Mouse (Mus musculus) adrenal gland, adult 8-10 months (tissue): ENCODE measurements around the gene Pjvk. TPM values are rescaled to one million over a fixed set of nuclear protein-coding genes. Genes with fewer than 3 reads are reported as not detected.
"Not testable (repeated sequence)": the region's sequence is repeated elsewhere in the genome, so short reads cannot be mapped to it uniquely, and the experiment has no call there.

Source experiments
- DNase-seq: peaks from one replicate; pipeline ENCODE4 v3.0.0; 2022
- total RNA-seq, 4 experiments: library from RNA; stranded (reverse); gene quantifications; 2 replicates each; pipeline ENCODE4 v1.2.4; 2022

Pjvk gene
- not detected for total RNA-seq

DNA sequence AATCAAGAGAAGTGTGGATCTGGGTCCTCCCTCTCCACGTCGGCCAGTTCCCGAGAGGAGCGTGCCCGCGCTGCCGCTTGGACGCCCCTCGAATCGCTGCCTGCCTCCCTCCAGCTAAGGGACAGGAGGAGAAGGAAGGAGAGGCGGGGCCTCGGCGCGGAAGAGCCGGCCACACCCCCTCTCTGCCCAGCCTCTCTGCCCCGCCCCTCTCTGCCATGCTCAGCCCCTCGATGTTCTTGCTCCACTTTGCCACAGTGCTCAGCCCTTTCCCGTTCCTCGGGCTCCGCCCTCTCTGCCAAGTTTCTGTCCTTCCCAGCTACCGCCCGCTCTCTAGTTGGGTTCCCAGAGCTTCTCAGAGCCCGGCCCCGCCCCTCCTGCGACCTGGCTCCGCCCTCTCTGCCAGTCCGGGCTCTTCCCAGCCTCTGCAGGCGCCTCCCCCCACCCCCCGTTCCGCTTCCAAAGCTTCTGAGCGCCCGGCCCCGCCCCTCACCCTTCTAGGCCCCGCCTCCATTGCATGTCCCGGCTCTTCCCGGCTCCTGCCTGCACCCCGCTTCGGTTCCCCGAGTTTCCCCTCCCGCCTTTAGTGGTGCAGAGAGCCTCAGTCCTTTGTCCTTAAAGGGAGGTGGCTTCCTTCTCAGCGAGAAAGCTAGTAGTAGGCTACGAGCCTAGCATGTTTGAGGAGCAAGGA lies at the start of gene Pjvk, which contains the start of gene Prkra:
Gene Pjvk (plus strand): TSS at position 594 of the 688 bp plus-strand sequence.
Gene Prkra (minus strand): TSS at position 133 of the 688 bp plus-strand sequence.
- peak; percentile 99 for DNase-seq

DNA sequence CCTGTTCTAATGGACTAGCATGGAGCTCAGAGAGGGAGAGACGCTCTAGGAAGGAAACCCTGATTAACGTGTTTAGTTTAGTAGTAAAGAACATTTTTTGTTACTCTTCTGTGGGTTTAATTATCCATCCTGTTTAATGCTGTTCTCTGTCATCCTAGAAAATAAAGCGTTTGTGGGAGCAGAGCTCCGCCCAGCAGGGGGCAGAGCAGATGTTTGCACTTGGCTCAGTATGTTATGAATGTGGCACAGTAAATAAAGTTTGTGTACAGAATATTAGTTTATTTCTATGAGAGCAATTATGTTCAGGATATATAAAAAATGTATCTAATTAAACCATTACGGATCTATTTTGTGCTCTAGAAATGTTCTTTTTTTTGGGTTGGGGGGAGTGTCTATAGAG lies 49.1 kb upstream of the Pjvk start:
- DNase-seq, result no peak

DNA sequence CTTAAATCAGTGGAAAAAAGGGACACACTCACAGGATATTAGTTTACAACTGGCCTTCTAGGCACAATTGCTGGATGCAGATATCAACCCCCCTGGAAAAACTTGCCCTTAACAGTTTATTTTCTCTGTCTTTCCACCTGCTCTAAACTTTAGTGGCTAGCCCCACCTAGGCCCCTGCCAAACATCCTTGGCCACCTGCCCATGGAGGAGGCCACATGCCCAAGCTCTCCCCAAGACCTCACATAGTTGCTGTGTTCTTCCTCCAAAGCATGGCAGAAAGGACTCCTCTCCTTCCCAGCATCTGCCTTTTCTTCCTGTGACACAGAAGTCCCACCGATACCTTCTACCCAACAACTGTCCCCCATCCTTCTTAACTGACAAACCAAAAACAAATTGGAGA lies 46.0 kb upstream of the Pjvk start:
- no peak for DNase-seq

DNA sequence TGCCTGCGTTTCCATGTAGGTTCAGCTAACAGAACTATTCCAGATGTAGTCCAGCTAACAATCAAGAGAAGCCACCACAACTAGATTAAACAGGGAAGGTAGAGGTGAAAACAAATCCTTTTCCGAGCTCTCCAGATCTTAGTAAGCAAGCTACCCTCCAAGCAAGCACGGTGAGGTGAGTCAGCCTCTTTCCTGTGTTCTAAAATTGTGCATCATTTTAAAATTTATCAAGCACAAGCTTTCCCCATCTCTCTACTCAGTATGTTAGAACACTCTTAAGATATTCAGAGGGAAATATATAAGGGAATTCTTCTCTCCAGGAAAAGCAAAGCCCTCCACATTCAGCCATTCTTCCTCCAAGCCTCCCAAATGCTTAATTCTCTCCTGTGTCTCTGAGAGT lies 41.6 kb upstream of the Pjvk start:
- no peak for DNase-seq

DNA sequence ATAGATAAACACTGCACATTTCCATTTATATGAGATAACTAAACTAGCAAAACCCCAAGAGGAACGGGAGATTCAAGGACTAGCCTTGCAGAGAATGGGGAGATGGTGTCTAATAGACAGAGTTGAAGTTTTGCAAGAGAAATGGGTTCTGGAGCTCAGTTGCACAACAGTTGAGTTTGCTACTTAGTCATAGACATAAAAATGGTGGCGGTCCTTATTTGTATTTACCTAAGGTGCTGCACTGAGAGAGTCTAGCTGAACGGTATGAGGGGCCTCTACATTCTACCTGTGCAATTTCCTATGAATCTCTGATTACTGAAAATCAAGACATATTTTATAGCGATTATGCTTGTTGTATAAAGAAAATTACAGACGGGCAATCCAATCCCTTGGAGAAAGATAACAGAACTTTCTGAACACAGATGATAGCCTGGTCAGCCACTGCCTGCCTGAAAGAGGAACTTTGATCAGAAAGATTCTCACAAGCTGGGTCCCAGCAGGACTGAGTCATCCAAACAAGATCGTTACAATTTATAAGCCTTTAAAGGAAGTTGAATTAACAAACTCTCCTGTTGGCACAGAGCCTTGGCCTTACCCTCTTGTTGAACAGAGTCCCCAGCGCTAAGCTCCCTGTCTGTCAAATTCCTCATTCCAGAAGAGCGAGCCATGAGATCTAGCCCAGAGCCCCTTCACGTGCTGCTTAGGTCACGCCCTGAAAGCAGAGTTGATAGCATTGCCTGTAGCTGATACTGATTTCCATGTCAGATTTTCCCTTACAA lies 37.8 kb upstream of the Pjvk start:
- no peak for DNase-seq

DNA sequence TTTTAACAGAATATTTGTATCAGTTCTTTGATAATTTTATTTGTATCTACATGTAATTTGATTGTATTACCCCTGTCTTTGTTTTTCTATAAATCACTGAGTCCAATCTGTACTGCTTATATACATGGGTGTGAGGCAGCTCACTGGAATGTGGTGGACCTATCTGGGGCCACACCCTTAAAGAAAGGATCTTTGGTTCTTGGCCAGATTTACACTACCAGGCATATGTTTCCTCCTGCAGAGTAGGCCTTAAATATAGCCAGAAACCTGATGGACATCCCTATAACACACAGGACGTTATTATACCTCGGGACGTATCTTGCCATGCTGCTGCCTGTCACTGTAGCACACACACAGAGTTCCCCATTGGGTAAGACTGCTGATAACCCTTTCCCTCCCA lies 36.3 kb upstream of the Pjvk start:
- no peak for DNase-seq

DNA sequence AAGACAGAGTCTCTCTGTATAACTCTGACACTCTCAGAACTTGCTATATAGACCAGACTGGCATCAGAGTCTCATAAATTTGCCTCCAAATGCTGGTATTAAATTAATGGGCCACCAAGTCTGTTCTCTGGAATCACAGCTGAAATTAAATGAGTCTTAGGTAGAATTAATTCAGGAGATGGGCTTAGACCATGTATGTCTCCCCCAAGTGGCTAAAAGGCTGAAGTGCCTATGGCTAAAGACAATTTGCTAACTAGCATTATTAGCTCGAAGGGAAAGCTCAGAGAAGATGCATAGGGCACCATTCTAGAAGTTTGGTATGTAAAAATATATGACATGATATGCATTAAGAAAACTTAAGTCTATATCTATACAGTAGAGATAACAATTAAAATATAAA lies 30.2 kb upstream of the Pjvk start:
- no peak for DNase-seq

DNA sequence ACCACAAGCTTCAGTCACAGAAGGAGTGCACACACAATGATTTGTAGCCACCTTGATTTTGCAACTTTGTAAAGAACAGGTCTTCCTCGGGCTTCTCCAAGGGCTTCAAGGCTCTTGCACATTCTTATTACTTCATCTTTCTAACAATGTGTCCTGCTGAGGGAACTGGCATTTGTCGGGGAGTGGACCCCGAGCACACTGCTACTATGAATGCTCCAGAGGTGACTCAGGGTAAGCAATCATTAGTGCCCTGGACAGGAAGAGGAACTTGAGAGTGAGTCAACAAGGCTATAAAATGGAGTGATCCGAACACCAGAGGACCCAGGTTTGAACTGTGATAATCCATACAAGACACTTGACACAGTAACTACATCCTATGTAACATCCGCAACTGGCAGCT lies 28.1 kb upstream of the Pjvk start:
- DNase-seq, result no peak

DNA sequence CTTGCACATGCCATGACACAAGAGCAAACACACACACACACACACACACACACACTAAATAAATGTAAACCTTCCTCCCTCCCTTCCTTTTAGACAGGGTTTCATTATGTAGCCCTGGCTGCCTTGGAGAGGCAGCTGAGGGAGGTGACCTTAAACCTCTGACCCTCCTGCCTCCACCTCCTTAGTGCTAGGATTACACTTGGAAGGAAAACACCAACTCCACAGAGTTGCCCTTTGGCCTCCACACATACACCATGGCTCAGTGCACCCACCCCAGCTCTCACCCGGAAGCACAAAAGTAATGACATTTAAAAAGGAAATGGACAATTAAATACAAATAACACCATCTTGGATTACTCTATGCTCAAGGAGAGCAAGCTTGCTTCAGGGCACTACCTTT lies 26.6 kb upstream of the Pjvk start:
- DNase-seq, result no peak

DNA sequence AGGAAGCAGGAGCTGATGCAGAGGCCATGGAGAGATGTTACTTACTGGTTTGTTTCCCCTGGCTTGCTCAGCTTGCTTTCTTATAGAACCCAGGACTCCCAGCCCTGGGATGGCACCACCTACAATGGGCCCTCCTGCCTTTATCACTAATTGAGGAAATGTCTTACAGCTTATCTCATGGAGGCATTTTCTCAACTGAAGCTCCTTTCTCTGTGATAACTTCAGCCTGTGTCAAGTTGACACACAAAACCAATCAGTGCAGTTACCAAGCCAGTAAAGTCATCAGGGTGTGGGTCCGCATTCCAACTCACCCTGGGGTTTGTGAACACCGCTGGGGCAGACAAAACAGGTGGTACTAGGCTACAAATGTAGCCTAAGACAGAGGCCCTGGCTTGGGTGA lies 26.0 kb upstream of the Pjvk start:
- not testable (repeated sequence) for DNase-seq

DNA sequence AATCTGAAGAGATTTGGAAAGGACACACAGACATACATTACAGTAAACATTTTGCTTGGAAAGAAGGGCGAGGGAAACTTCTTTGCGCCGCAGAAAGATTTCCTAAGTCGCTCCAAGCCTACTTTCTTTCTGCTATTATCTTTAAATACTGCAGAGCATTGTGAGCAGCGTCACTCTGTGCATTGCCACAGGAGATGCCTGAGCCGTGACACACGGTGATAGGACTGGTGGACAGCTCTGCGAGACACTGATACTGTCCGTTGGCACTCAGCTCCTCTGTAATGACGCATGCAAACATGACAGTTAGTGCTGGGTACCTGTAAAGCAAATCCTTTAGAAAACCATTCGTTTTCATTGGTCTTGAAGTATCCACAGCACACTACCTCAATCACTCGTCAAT lies 18.0 kb upstream of the Pjvk start:
- no peak for DNase-seq

DNA sequence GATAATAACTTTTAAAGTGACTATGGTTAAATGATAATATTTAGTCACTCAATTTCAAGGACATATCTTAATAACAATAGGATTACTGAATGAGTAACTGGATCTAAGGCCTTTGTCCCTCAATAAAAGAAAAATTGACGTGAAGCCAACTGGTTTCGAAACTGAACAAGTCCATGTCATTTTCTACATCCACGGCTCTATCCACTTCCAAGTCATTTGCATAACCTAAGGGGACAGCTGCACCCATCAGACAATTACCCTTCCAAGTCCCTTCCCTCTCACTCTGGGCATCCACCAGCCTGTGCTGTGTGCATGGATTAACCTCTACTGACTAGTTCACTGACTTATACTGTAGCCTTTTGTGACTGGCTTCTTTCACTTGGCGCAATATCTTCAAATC lies 16.7 kb upstream of the Pjvk start:
- no peak for DNase-seq

DNA sequence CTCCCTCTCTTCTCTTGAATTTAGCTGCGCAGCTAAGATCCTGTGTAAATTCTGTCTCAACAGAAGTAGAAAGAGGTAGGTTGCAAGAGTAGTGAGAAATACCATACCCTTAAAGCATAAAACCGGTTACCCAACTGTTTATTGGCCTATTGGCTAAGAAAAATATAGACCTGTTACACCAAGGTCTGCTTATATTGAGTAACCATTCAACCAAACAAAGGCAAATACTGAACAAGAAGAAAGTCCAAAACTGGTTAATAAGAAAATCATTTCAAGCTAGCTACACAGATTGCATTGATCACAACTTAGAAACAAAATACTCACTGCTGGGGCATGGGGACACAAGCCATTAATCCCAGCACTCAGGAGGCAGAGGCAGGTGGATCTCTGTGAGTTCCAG lies 8.6 kb upstream of the Pjvk start:
- no peak for DNase-seq

DNA sequence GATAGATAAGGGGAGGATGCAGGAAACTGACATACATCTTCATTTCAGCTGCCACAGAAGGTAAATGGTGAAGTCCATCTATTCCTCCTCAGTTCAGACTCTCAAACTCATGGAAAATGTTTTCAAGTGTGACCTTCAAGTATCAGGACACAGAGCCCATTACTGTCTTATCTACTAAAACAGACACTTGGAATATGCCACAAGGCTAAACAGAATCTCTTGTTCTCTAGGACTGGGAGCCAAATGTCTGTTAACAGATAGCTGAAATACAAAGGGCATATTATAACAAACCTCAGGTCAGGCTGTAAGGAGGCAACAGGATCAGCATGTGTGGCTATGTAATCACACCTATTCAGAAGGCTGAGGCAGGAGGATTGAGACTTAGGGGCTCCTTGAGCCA lies 4.5 kb upstream of the Pjvk start:
- no peak for DNase-seq

DNA sequence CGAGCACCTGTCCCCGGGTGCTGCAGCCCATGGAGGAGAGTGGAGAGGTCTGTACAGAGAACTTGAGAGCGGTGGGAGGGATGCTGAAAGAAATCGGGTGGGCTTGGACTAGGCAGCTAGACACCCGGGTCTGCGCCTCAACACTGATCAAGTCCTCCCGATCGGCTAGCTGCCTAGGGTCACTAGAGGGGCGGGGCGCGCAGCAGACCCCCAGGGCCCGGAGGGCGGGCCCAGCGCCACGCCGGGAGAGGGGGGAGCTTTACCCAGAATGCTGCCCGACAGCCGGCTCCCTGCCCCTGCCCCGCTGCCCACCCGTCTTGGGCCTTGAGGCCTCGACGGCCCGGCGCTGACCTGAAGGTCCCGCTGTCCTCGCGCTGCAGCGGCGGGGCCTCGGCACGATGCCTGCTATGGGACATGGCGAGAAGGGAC lies 821 bp upstream of the Pjvk start:
- no peak for DNase-seq

DNA sequence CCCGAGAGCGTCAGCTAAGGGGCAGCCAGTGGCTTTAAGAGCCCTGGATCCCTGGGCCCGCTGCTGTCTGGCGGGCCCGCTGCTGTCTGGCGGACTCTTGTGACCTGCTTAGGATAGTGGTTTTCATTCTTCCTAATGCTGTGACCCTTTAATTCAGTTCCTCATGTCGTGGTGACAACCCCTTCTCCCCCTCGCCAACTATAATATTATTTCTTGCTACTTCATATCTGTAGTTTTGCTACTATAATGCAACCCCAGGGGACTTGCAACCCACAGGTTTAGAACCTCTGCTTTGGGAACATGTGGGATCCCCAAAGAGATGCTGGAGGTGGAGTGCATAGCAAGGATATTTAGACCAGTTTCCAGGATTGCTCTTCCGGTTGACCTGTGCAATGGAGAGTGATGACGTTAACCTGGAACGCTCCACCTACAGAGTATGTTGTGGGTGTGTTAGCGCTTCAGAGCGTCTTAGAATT lies 428 bp downstream of the Pjvk start:
- no peak for DNase-seq

DNA sequence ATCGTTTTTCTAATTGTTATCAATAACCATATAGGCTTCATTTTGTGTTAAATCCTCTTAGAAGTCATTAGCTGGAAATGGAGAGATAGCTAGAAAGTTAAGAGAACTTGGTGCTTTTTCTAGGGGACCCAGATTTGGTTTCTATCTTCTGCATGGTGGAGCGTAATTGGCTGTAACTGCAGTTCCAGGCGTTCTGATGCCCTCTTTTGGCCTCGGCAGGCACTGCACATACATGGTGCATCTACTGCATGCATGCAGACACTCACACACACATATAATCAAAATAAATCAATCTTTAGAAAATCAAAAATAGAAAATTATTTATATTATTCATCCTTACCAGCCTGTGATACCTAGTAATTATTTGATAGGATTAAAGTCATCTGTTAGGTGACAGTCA lies 4.8 kb downstream of the Pjvk start:
- no peak for DNase-seq

DNA sequence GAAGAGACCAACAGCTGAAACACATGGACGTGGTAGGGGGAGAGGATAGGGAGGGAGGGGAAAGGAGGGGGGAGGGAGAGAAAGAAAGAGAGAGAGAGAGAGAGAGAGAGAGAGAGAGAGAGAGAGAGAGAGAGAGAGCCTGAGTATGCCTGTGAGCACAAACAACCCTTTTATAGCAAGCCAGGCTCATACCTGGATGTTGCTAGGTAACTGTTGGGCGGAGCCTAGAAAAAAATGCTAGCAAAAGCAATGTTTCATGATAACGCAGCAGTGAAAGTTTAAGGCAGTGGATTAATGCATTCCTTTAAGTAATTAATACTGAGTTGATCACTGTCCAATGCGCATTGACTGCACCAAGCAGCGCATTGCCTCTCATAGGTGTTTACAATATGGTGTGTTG lies 6.4 kb downstream of the Pjvk start:
- no peak for DNase-seq

DNA sequence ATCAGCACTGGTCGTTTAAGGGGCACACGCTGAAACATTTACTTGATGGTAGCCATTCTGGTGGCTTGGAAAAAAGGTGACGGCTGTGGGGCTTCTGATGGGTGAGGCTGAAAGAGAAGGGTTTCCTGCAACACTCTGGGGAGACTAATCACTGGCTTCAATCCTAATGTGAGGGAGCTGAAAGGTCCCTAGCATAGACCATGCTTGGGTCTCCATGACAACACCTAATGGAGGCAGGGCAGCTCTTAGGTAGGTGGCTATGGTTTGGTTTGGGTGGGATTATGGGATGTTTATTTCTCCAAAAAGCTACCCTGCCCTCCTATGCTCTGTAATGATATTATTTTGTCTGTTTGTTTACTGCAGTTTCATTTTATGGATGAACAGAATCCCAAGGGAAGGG lies 7.2 kb downstream of the Pjvk start:
- DNase-seq, result no peak

DNA sequence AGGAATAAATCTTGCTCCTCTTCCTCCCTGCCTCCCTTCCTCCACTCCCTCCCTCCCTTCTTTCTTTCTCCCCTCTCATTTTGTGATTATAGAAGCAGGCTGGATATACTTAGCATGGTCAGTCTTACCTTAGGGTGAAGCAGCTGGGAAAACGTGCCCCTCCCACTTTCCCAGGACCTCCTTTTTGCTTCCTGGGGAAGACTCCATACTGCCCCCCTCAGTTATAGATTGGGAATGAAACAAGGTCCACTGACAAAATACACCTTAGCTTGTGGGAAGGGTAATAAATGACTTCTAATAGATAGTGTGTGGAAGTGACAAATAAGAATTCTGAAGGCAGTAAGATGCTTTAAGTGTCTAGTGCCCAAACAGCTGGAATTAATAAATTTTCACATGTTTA lies 7.7 kb downstream of the Pjvk start:
- no peak for DNase-seq

DNA sequence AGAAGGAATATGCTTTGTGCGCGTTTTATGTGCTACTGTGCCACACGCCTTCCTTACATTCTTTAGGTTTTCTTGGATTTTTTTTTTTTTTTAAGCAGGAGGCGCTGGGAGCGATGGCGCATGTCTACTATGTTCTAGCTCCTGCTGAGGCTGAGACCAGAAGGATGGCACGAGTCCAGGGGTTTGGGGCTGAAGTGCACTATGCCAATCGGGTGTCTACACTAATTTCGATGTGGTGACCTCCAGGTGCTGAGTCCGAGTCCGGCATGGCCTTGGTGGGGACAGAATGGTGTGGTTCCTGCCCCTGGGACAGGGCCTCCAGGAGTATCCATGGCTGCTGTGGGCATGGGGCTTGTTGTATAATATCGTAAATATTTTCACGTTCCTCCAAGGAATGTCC lies 10.3 kb downstream of the Pjvk start:
- DNase-seq, result no peak

DNA sequence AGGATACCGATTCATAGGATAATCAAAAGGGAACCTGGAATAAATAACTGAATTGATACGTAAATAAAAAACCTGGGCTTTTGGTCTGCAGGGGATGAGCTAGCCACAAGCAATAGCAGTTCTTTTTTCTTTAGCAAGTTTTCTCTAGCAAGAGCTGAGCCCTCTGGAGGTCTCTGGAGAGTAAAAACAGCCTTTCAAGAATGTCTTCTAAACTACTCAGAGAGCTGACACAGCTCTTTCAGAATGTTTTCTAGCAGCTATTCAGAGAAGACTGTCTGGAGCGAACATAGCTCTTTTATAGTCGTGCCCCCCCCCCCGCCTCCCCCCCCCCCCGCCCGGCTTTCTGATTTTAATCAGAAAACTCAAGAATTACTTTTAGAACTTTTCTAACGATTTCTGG lies 11.1 kb downstream of the Pjvk start:
- DNase-seq, result no peak

DNA sequence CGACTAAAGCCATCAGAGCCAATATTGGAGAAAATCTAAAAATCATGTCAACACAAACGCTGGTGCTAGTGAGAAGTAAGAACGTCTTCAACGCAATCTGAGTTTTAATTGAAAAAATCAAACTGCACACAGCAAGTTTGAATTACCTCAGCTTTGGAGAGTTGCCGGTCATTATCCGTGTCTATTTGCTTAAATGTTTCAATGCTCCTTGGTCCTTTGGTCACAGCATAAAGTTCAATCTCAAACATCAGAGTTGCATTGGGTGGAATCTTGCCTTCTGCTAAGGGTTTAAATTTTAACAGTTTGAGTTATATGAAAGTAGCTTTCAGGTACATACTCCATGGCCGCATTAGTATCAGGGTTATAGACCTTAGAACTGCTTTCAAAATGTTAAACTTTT lies 17.3 kb downstream of the Pjvk start:
- DNase-seq, result no peak

DNA sequence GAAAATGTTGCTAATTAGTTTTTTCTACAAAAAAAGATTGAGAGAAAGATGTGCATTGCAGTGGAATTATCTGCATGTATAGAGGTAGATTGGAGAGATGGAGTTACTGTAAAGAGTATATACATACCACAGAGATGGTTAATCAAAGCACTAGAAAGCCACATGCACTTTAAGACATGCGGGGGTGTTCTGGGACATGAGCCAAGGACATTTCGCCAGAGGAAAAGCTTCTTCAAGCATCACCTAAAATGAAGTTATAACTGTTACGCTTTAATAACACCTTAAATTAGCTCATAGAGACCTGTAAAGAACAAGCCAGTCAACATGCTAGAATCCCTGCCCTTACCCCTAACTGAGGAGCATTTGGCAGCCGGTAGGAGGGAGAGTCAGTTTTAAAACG lies 18.9 kb downstream of the Pjvk start:
- DNase-seq, result no peak
